Mouse (Mus musculus) spleen, postnatal 4 days (tissue): ENCODE results near the gene Hist2h3c2.
"Not testable (repeated sequence)": the region's sequence is repeated elsewhere in the genome, so short reads cannot be mapped to it uniquely, and the experiment has no call there.

ENCODE experiments used
- DNase-seq, 2 experiments: peaks; one replicate each; pipeline ENCODE4 v3.0.0; 2022; ENCODE audit warnings: low spot score in 2 of 2

Hist2h3c2 gene

GRCm38 (mm10) chr3:96236834-96237334, 2.0 kb downstream of the Hist2h3c2 start:
- DNase-seq: no peak

GRCm38 (mm10) chr3:96235836-96236235, 3.1 kb downstream of the Hist2h3c2 start:
- no peak for DNase-seq

- no peak for DNase-seq
These were observed 4.0 kb downstream of the Hist2h3c2 start for GRCm38 (mm10) chr3:96234914-96235313.

GRCm38 (mm10) chr3:96231758-96232120, 7.2 kb downstream of the Hist2h3c2 start:
- no peak for DNase-seq

GRCm38 (mm10) chr3:96230910-96231757, 7.8 kb downstream of the Hist2h3c2 start:
- no peak for DNase-seq

- DNase-seq: no peak
These were observed 8.5 kb downstream of the Hist2h3c2 start for GRCm38 (mm10) chr3:96230404-96230803.

- no peak for DNase-seq
These were observed 10.1 kb downstream of the Hist2h3c2 start for GRCm38 (mm10) chr3:96228828-96229227.

GRCm38 (mm10) chr3:96226695-96227648, 12.0 kb downstream of the Hist2h3c2 start:
- DNase-seq: no peak

- no peak for DNase-seq
These were observed 13.5 kb downstream of the Hist2h3c2 start for GRCm38 (mm10) chr3:96225421-96225820.

GRCm38 (mm10) chr3:96222774-96223173, 16.2 kb downstream of the Hist2h3c2 start:
- DNase-seq: no peak

GRCm38 (mm10) chr3:96221640-96222038, 17.3 kb downstream of the Hist2h3c2 start:
- DNase-seq: peak; percentile 51 to 71

GRCm38 (mm10) chr3:96220765-96221639, 17.9 kb downstream of the Hist2h3c2 start, which contains the start of the genes Hist2h2ac and Hist2h2be:
Hist2h2ac (minus strand) TSS chr3:96220880.
Hist2h2be (plus strand) TSS chr3:96221119.
- DNase-seq: peak; percentile 90 to 93

GRCm38 (mm10) chr3:96220131-96220764, 18.7 kb downstream of the Hist2h3c2 start:
- DNase-seq: not testable (repeated sequence)

GRCm38 (mm10) chr3:96219661-96220130, 19.2 kb downstream of the Hist2h3c2 start, which contains the start of the genes Bola1 and Hist2h2ab:
Bola1 (minus strand) TSS chr3:96219709.
Hist2h2ab (plus strand) TSS chr3:96219865.
- DNase-seq: peak; percentile 79 to 89

GRCm38 (mm10) chr3:96219191-96219641, 19.7 kb downstream of the Hist2h3c2 start:
- DNase-seq: peak in 1 of 2 experiments; percentile 37

- DNase-seq: no peak
These were observed 29.7 kb downstream of the Hist2h3c2 start for GRCm38 (mm10) chr3:96209242-96209641.

GRCm38 (mm10) chr3:96207819-96208218, 31.1 kb downstream of the Hist2h3c2 start:
- no peak for DNase-seq

- no peak for DNase-seq
These were observed 39.2 kb downstream of the Hist2h3c2 start for GRCm38 (mm10) chr3:96199731-96200130.

- not testable (repeated sequence) for DNase-seq
These were observed 40.2 kb downstream of the Hist2h3c2 start for GRCm38 (mm10) chr3:96198601-96199251.

GRCm38 (mm10) chr3:96198181-96198580, 40.7 kb downstream of the Hist2h3c2 start:
- DNase-seq: no peak
